Mouse (Mus musculus) limb, embryonic 11.5 days (tissue): ENCODE results near the gene Emc10. TPM values are rescaled to one million over a fixed set of nuclear protein-coding genes. Genes with fewer than 3 reads are reported as not detected.

Source experiments
- ATAC-seq: fragments of 200-750 bp; cut with Nextera tagmentation; 2 replicates; pipeline ENCODE4 v1.8.0; 2017; ENCODE audit warnings: low read depth; ENCODE audit not compliant: insufficient number of reproducible peaks, low FRiP score, low TSS enrichment
- DNase-seq: peaks from one replicate; pipeline ENCODE4 v3.0.0-alpha.2; 2015; ENCODE audit warnings: low spot score
- H3K27ac ChIP-seq: fragments of 300-500 bp; sonication (generic); replicated peaks from 2 replicates; pipeline ENCODE4 v1.5.1; 2014; ENCODE audit warnings: low read depth, mild to moderate bottlenecking, low read length
- H3K27me3 ChIP-seq: fragments of 300-500 bp; sonication (generic); 2 replicates; pipeline ENCODE4 v1.6.1; 2014; ENCODE audit warnings: mild to moderate bottlenecking, low read length, mixed read lengths; ENCODE audit not compliant: control insufficient read depth, insufficient read depth
- H3K36me3 ChIP-seq: fragments of 300-500 bp; sonication (generic); 2 replicates; pipeline ENCODE4 v1.6.1; 2014; ENCODE audit warnings: mild to moderate bottlenecking, low read length, moderate library complexity, mixed read lengths; ENCODE audit not compliant: control insufficient read depth, insufficient read depth
- H3K4me1 ChIP-seq: fragments of 300-500 bp; sonication (generic); 2 replicates; pipeline ENCODE4 v1.6.1; 2014; ENCODE audit warnings: low read length, mixed read lengths; ENCODE audit not compliant: control insufficient read depth, insufficient read depth
- H3K4me2 ChIP-seq: fragments of 300-500 bp; sonication (generic); 2 replicates; pipeline ENCODE4 v1.6.1; 2014; ENCODE audit warnings: low read depth, mild to moderate bottlenecking, moderate library complexity; ENCODE audit not compliant: severe bottlenecking
- H3K4me3 ChIP-seq: fragments of 300-500 bp; sonication (generic); 2 replicates; pipeline ENCODE4 v1.5.1; 2014; ENCODE audit warnings: low read depth, low read length
- H3K9ac ChIP-seq: fragments of 300-500 bp; sonication (generic); 2 replicates; pipeline ENCODE4 v1.6.1; 2014; ENCODE audit warnings: mild to moderate bottlenecking, low read length
- H3K9me3 ChIP-seq: fragments of 300-500 bp; sonication (generic); 2 replicates; pipeline ENCODE4 v1.6.1; 2016; ENCODE audit warnings: low read length; ENCODE audit not compliant: control insufficient read depth
- WGBS: fragments of 180-500 bp; shearing (Covaris S2); extraction: QIAGEN DNeasy Blood & Tissue Kit; methylation state at CpG from one replicate; pipeline ENCODE4 v1.1.7; 2014; 5-methylcytosine and 5-hydroxymethylcytosine counted together
- polyA plus RNA-seq: library from polyadenylated mRNA; unstranded; fragments of >200 nt; fragmentation: Nextera tagmentation; extraction: Ambion mirVana; gene quantifications from 2 replicates; pipeline ENCODE4 v1.2.1, GENCODE M21; 2014

The Emc10 gene
- polyA plus RNA-seq, 1 experiment from 2014 or later = 83.0 TPM

DNA sequence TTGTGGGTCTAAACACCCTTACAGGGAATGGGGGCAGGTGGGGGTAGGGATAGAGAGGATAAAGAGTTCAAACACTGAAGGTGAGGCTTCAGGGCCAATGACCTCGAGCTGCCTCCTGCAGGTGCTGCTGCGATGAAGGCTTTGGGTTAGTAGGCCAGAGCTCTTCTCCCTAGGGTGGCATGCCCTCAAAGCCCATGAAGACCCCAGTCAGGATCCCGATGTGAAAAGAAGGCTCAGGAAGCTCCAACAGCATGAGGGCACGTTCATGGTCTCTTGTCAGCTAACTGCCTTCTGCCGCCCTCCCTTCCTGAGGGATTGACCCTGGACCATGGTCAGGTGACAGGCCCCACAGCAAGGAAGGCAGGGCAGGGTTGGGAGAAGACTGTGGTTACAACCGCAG, 36.3 kb downstream of the Emc10 start:
- Histone ChIP-seq H3K9ac (no peak overlapping the region), H3K27ac (no peak overlapping the region), H3K4me1 (no peaks in the 10 kb centered on the region), H3K36me3 (no peaks in the 10 kb centered on the region), H3K4me3 (no peak overlapping the region), H3K9me3 (no peaks in the 10 kb centered on the region; the same call in 1 of the 2 replicates), H3K4me2 (no peak overlapping the region), H3K27me3 (peaks cover 58% of the 10 kb centered on the region)
- DNase-seq (no peak), ATAC-seq (no peak)
- WGBS = 64% methylated on average over 6 of the region's 6 CpGs

DNA sequence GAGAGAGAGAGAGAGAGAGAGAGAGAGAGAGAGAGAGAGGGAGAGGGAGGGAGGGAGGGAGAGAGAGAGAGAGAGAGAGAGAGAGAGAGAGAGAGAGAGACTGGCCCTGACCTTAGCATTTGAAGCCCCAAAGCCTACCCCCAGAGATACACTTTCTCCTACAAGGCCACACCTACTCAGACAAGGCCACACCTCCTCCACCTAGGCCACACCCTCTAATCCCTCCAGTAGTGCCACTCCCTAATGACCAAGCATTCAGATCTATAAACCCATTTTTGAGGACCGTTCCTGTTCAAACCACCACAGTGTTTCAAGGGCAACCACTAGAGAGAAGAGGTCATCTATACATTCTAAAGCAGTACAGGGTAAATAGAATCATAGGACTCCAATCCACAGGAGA, 40.0 kb downstream of the Emc10 start:
- Histone ChIP-seq H3K4me3 (no peak overlapping the region), H3K4me2 (no peak overlapping the region), H3K9ac (no peak overlapping the region), H3K27ac (no peak overlapping the region), H3K4me1 (no peaks in the 10 kb centered on the region), H3K27me3 (peaks cover 28% of the 10 kb centered on the region), H3K36me3 (no peaks in the 10 kb centered on the region), H3K9me3 (no peaks in the 10 kb centered on the region; the same call in 1 of the 2 replicates)
- no peak for DNase-seq
- 94% methylated on average over 1 of the region's 1 CpGs for WGBS
- no peak for ATAC-seq

DNA sequence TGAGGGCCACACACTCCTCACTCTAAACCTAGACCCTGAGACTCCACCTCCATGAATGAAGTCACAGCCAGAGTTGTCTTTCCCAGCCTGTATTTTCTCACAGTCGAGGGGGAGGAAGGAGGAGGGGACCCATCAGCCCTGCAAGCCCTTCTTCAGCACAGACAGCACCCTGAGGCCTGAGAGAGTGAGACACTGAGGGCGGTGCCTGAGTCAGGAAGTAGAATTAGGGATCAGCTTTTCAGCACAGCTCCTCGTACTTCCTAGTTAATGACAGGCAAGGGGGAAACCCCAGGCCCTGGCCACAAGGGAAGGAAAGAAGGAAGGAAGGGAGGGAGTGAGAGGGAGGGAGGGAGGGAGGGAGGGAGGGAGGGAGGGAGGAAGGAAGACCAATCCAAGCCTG, 43.1 kb downstream of the Emc10 start:
- Histone ChIP-seq H3K9ac (no peak overlapping the region), H3K4me2 (no peak overlapping the region), H3K27me3 (0 out of 2 replicates have a peak, but pooled peaks cover 2% of the 10 kb centered on the region), H3K4me1 (no peaks in the 10 kb centered on the region), H3K36me3 (no peaks in the 10 kb centered on the region), H3K9me3 (no peaks in the 10 kb centered on the region), H3K4me3 (no peak overlapping the region), H3K27ac (no peak overlapping the region)
- ATAC-seq = no peak
- DNase-seq = no peak
- WGBS = 11% methylated on average over 3 of the region's 3 CpGs

DNA sequence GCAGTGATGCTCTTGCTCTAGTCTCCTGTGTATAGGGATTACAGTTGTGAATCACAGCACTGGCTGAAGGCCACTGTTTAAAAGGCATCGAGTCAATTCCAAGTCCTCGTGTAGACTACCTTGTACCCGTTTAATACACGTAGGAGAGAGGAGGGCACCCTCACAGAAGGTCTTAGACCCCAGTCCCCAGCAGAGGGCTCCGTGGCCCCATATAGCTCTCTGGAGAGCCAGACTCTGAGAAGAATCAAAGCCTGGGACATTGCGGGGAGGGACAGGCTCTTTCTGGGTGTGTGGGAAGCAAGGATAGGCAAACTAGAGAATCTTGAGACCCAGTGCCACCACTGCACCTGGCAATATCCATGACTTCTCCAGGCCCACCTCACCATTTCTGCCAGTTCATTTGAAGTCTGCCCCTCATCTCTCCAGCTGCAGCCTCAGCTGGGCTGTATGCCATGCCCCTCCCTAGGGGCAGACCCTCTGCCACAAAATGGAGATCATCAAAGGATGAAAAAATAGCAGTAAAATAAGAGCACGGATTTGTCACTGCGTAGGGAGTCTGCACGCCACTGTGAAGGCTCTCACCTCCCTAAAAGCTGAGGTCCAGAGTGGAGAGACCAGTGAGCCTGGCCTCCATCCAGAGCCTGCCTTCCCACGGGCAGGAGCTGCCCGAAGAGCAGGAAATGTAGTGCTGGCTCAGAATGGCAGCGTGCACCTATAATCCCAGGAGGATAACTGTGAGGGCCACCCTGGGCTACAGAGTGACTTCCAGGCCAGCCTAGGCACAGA, 50.1 kb downstream of the Emc10 start:
- peaks cover 61% of the 10 kb centered on the region for H3K27me3 ChIP-seq
- no peak for DNase-seq
- H3K4me2 ChIP-seq = no peak overlapping the region
- H3K27ac ChIP-seq = no peak overlapping the region
- H3K4me3 ChIP-seq = no peak overlapping the region
- H3K9ac ChIP-seq = no peak overlapping the region
- no peaks in the 10 kb centered on the region for H3K36me3 ChIP-seq
- peaks cover 13% of the 10 kb centered on the region for H3K4me1 ChIP-seq
- no peaks in the 10 kb centered on the region for H3K9me3 ChIP-seq
- 39% methylated on average over 12 of the region's 12 CpGs for WGBS
- ATAC-seq = no peak

DNA sequence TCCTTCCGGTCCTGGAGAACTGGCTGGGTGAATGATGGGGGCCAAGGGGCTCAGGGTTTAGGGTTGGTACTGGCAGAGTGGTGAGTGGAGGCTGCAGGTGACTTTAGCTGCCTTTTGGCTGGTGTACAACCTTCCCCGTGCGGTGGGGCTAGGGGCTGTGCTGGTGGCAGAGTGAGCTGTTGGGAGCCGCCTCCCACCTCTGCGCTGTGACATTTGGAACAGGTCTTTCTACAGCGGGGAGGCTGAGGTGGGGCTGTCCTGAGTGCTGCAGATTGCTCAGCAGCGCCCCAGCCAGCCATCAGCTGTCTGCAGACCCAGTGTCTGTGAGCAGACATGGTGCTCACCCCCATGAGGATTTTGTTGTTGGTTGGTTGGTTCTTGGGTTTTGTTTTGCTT, 50.8 kb downstream of the Emc10 start:
- 8% methylated on average over 7 of the region's 7 CpGs for WGBS
- no peak for DNase-seq
- H3K27me3 ChIP-seq = peaks cover 68% of the 10 kb centered on the region
- no peak overlapping the region for H3K4me3 ChIP-seq
- no peaks in the 10 kb centered on the region for H3K36me3 ChIP-seq
- no peak overlapping the region for H3K9ac ChIP-seq
- H3K27ac ChIP-seq = no peak overlapping the region
- ATAC-seq = no peak
- peaks cover 13% of the 10 kb centered on the region for H3K4me1 ChIP-seq
- H3K4me2 ChIP-seq = no peak overlapping the region
- H3K9me3 ChIP-seq = no peaks in the 10 kb centered on the region

DNA sequence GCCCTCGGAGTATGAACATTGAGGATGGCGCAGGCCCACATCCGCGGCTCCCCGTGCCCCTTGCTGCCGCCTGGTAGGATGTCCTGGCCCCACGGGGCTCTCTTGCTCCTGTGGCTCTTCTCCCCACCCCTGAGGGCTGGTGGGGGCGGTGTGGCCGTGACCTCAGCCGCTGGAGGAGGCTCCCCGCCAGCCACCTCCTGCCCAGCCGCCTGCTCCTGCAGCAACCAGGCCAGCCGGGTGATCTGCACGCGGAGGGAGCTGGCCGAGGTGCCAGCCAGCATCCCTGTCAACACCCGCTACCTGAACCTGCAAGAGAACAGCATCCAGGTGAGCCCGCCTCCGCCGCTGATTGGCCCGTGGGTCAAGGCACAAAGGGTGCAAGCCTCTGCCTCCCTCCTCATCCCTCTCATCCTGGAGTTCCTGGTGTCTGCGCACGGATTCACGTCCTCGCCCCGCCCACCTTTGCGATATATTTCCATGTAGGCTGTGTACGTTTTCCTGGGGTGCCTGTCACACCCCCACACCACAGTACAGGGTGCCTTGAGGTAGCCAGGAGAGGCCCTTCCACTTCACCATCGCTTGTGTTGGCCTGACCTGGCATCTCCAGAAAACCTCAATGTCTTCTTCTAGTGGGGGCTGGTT, 51.3 kb downstream of the Emc10 start:
- no peaks in the 10 kb centered on the region for H3K36me3 ChIP-seq
- no peak overlapping the region for H3K4me2 ChIP-seq
- H3K4me3 ChIP-seq = no peak overlapping the region
- ATAC-seq = no peak
- WGBS = 7% methylated on average over 29 of the region's 29 CpGs
- no peak for DNase-seq
- no peaks in the 10 kb centered on the region for H3K9me3 ChIP-seq
- peaks cover 74% of the 10 kb centered on the region for H3K27me3 ChIP-seq
- no peak overlapping the region for H3K9ac ChIP-seq
- H3K27ac ChIP-seq = no peak overlapping the region
- H3K4me1 ChIP-seq = peaks cover 13% of the 10 kb centered on the region

DNA sequence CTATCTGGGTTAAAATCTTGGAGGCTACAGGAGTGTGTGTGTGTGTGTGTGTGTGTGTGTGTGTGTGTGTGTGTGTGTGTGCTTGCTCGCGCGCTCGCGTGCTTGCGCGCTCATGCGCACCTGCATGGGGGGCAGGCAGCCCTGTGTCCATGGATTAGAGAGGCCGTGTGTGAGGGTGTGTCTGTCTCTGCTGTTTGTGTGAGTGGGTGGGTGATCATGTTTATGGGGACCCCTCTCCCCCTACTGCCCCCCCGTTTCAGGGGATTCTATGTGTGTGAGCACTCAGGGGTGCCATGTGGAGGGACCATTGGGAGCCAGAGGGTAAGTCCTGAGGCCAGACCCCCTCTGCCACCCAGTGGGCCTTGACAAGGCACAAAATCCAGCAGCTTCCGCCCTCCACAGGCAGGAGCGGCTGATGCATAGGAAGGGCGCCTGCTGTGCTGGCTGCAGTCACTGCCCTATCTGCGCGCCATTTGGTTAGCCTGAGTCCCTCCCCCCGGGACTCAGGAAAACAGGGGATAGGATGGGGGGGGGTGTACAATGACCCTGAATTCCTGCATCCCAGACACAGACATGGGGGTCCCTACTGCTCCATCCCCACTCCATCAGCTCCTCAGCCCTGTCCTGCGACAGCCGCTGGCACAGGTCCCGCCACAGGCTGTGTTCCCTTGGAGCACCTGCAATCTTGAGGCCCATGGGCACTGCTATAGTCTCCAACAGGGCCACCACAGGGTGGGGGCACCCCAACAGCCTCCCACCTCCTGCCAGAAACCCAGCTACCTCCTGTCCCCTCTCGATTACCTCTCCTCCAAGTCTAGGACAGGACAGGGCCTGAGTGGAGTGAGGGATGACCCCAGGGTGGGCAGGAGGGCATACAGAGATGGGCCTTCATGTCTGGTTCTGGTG, 52.8 kb downstream of the Emc10 start:
- Histone ChIP-seq H3K36me3 (no peaks in the 10 kb centered on the region), H3K27me3 (peaks cover 82% of the 10 kb centered on the region), H3K4me3 (peak overlapping the region; percentile 10; the same call in 1 of the 2 replicates), H3K9me3 (no peaks in the 10 kb centered on the region), H3K9ac (no peak overlapping the region), H3K27ac (no peak overlapping the region), H3K4me2 (peak overlapping the region; percentile 41), H3K4me1 (peaks cover 13% of the 10 kb centered on the region)
- DNase-seq (no peak), ATAC-seq (0 out of 2 replicates have a peak, but pooled peaks have one; percentile 11)
- WGBS = 5% methylated on average over 20 of the region's 20 CpGs

DNA sequence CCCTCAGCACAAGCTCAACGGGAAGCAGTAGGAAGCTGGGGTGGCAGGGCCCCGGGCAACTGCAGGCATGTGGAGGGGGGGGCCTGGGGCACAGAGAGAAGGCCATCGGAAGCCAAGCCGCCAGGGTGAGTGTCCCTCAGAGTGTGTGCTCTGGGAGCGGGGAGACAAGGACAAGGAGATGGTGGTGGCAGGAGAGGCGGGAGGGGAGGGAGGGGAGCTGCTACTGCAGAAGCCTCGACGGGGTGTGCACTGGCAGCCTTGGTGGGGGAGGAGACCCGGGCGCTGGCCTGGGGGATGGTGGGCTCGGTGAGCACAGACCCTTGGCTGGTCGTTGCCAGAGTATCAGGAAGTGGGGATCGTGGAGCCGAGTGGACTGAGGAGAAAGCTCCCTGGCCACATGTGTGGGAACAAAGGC, 53.9 kb downstream of the Emc10 start:
- 2% methylated on average over 14 of the region's 14 CpGs for WGBS
- peaks cover 82% of the 10 kb centered on the region for H3K27me3 ChIP-seq
- peak overlapping the region; percentile 41 for H3K4me2 ChIP-seq
- peak overlapping the region; percentile 40; the same call in 1 of the 2 replicates for H3K9ac ChIP-seq
- ATAC-seq (no peak), DNase-seq (peak; percentile 53)
- H3K4me1 ChIP-seq = peaks cover 13% of the 10 kb centered on the region
- no peak overlapping the region for H3K27ac ChIP-seq
- peak overlapping the region; percentile 19 for H3K4me3 ChIP-seq
- H3K9me3 ChIP-seq = no peaks in the 10 kb centered on the region
- no peaks in the 10 kb centered on the region for H3K36me3 ChIP-seq
